Mouse (Mus musculus) lung, embryonic 14.5 days (tissue): Measurements from ENCODE around the gene Ap1g2. TPM values are rescaled to one million over a fixed set of nuclear protein-coding genes. Genes with fewer than 3 reads are reported as not detected.

ENCODE experiments used
- ATAC-seq: fragments of 200-750 bp; cut with Nextera tagmentation; 2 replicates; pipeline ENCODE4 v1.8.0; 2017; ENCODE audit warnings: mild to moderate bottlenecking, moderate TSS enrichment, moderate library complexity; ENCODE audit not compliant: insufficient read depth
- DNase-seq: peaks from one replicate; pipeline ENCODE4 v3.0.0-alpha.2; 2015
- H3K27ac ChIP-seq: fragments of 300-500 bp; sonication (generic); 2 replicates; pipeline ENCODE4 v1.5.1; 2014; ENCODE audit warnings: low read depth, mild to moderate bottlenecking, moderate library complexity
- H3K27me3 ChIP-seq: fragments of 300-500 bp; sonication (generic); 2 replicates; pipeline ENCODE4 v1.6.1; 2014; ENCODE audit warnings: low read length, control low read depth; ENCODE audit not compliant: insufficient read depth
- H3K36me3 ChIP-seq: fragments of 300-500 bp; sonication (generic); 2 replicates; pipeline ENCODE4 v1.6.1; 2014; ENCODE audit warnings: control low read depth; ENCODE audit not compliant: insufficient read depth
- H3K4me1 ChIP-seq: fragments of 300-500 bp; sonication (generic); 2 replicates; pipeline ENCODE4 v1.6.1; 2014; ENCODE audit warnings: antibody characterized with exemption, control low read depth; ENCODE audit not compliant: insufficient read depth
- H3K4me2 ChIP-seq: fragments of 300-500 bp; sonication (generic); 2 replicates; pipeline ENCODE4 v1.6.1; 2014; ENCODE audit warnings: mild to moderate bottlenecking
- H3K4me3 ChIP-seq: fragments of 300-500 bp; sonication (generic); 2 replicates; pipeline ENCODE4 v1.5.1; 2014; ENCODE audit warnings: low read depth, low read length
- H3K9ac ChIP-seq: fragments of 300-500 bp; sonication (generic); 2 replicates; pipeline ENCODE4 v1.6.1; 2014
- H3K9me3 ChIP-seq: fragments of 300-500 bp; sonication (generic); 2 replicates; pipeline ENCODE4 v1.6.1; 2016; ENCODE audit warnings: low read depth, low read length, control low read depth
- CTCF ChIP-seq: IDR thresholded peaks from 2 replicates; pipeline ENCODE4 v1.5.1; 2016; ENCODE audit warnings: antibody characterized with exemption, low read depth
- WGBS: fragments of 180-500 bp; shearing (Covaris S2); extraction: QIAGEN DNeasy Blood & Tissue Kit; methylation state at CpG from one replicate; pipeline ENCODE4 v1.1.7; 2014; 5-methylcytosine and 5-hydroxymethylcytosine counted together
- polyA plus RNA-seq: library from polyadenylated mRNA; unstranded; fragments of >200 nt; fragmentation: Nextera tagmentation; extraction: Ambion mirVana; gene quantifications from 2 replicates; pipeline ENCODE4 v1.2.1, GENCODE M21; 2014

Ap1g2 gene
- polyA plus RNA-seq, 1 experiment from 2014 or later: 16.3 TPM

DNA sequence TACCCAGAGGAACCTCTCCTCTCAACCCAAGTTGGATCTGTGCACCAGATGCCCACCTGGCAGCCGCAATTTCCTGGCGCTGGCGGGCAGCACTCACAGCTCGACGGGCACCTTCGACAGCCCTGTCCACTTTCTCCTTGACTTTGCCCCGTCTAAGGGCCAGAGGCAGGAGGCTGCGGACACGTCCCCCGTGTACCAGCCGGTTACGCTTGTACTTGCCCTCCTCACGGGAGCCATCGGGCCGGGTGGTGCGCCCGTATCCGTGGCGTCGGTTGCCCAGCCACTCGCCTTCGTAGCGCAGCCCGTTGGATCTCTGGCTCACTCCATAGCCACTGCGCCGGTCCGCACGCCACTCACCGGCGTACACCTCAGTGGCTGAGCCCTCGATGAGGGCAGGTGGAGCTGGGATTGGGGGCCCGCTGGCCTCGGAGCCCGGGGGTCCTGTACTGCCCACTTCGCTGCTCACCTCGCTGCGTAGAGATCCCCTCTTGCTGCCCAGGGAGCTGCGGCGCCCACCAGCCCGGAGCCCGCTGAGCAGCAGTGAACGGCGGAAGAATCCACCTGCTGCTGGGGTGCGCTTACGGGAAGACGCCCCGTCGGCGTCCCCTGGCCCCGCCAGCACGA lies 7.1 kb upstream of the Ap1g2 start:
- Histone ChIP-seq H3K36me3 (no peaks in the 10 kb centered on the region), H3K9me3 (no peaks in the 10 kb centered on the region), H3K4me3 (no peak overlapping the region), H3K9ac (no peak overlapping the region), H3K4me2 (peak overlapping the region; percentile 10; the same call in 1 of the 2 replicates), H3K27me3 (peaks cover 71% of the 10 kb centered on the region), H3K4me1 (peaks cover 5% of the 10 kb centered on the region; the same call in 1 of the 2 replicates), H3K27ac (no peak overlapping the region)
- ATAC-seq: no peak
- DNase-seq: no peak
- 57% methylated on average over 51 of the region's 51 CpGs for WGBS
- no peak for TF ChIP-seq CTCF

DNA sequence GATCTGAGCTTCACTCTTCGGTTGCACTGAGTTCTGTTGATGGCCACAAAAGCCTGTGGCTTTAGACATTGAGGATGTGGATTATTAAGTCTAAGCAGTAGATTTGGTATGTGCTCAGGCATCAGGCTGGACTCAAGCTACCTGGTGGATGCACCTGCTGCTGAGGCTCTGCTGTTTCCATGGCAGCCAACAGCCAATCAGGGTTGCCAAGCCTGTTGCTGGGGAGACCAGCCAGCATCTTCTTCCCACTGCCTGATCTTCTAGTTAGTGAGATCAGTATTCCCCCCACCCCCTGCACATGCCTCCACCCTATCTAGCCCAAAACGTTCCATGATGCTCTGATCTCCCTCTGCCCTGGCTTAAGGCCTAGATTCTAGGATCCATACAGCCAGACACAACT lies 5.3 kb upstream of the Ap1g2 start:
- H3K27me3 ChIP-seq: peaks cover 59% of the 10 kb centered on the region

DNA sequence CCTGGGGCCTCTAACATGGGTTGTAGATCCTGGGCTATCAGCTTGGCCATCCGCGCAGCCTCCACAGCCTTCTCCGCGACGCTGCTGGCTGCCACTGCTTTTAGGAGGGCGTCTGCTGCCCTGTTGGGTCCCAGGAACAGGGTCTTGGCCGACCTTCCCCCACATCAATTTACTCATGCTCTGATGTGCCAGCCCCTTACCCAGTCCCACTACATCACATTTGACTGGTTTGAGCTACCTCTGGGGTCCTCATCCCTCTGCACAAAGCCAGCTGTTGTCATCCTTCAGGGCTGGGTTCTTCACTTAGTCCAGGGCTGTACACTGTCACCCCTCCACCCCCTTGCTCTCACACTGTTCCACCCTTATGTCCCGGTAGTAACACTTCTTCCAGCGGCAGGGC lies 3.7 kb upstream of the Ap1g2 start:
- no peak overlapping the region for H3K27ac ChIP-seq
- H3K9me3 ChIP-seq: no peaks in the 10 kb centered on the region
- no peak overlapping the region for H3K9ac ChIP-seq
- DNase-seq (no peak), ATAC-seq (no peak)
- WGBS: 23% methylated on average over 9 of the region's 9 CpGs
- no peak overlapping the region for H3K4me3 ChIP-seq
- no peaks in the 10 kb centered on the region for H3K36me3 ChIP-seq
- peaks cover 44% of the 10 kb centered on the region for H3K27me3 ChIP-seq
- no peak overlapping the region for H3K4me2 ChIP-seq
- no peak for TF ChIP-seq CTCF
- H3K4me1 ChIP-seq: peaks cover 5% of the 10 kb centered on the region; the same call in 1 of the 2 replicates

More for the DNA sequence above, 5.3 kb upstream of the Ap1g2 start:
- no peak for DNase-seq
- peaks cover 5% of the 10 kb centered on the region; the same call in 1 of the 2 replicates for H3K4me1 ChIP-seq
- no peak for TF ChIP-seq CTCF
- H3K4me2 ChIP-seq: no peak overlapping the region
- WGBS: 70% methylated on average over 2 of the region's 2 CpGs
- no peak for ATAC-seq
- no peak overlapping the region for H3K4me3 ChIP-seq
- H3K9ac ChIP-seq: no peak overlapping the region
- H3K36me3 ChIP-seq: no peaks in the 10 kb centered on the region
- no peak overlapping the region for H3K27ac ChIP-seq
- H3K9me3 ChIP-seq: no peaks in the 10 kb centered on the region

DNA sequence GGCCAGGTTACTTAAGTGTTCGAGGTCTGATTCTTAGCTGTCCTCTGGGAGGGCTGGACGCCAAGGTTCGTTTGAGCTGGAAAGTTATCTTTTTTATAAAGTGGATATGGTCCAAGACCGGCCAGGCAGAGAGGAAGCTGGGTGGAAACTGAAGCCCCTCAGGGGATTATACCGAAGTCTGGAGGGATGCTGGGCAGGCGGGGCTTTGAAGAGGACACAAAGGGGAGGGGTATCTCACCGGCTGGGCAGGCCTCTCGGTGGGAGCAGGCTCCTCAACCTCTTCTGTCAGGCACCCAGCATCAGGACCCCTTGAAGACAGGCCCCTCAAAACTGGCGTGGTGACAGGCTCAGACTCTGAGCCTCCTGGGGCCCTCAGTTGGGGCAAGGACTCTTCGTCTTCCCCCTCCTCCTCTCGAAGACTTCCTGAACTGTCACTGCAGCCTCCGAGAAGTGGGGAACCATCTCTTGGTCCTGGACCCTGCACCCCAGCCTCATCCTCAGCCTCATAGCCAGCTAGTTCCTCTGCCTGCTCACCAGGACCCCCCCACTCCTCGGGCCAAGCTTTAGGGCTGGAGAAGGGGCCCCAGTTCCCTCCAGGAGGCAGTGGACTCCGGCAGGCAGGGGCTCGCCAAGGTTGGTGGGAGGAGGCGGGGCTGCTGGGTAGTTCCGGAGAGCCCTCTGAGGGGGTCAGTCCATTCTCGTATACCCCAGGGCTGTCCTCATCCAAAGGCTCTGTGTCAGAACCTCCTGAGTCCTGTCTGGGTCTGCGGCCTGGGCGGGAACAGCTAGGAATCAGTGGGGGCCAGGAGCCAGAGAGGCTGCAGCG lies 2.9 kb upstream of the Ap1g2 start:
- no peak overlapping the region for H3K27ac ChIP-seq
- H3K27me3 ChIP-seq: peaks cover 36% of the 10 kb centered on the region
- no peak for TF ChIP-seq CTCF
- DNase-seq (no peak), ATAC-seq (no peak)
- H3K4me2 ChIP-seq: no peak overlapping the region
- H3K4me3 ChIP-seq: no peak overlapping the region
- no peaks in the 10 kb centered on the region for H3K36me3 ChIP-seq
- WGBS: 16% methylated on average over 21 of the region's 21 CpGs
- peaks cover 5% of the 10 kb centered on the region; the same call in 1 of the 2 replicates for H3K4me1 ChIP-seq
- no peaks in the 10 kb centered on the region for H3K9me3 ChIP-seq
- H3K9ac ChIP-seq: no peak overlapping the region

DNA sequence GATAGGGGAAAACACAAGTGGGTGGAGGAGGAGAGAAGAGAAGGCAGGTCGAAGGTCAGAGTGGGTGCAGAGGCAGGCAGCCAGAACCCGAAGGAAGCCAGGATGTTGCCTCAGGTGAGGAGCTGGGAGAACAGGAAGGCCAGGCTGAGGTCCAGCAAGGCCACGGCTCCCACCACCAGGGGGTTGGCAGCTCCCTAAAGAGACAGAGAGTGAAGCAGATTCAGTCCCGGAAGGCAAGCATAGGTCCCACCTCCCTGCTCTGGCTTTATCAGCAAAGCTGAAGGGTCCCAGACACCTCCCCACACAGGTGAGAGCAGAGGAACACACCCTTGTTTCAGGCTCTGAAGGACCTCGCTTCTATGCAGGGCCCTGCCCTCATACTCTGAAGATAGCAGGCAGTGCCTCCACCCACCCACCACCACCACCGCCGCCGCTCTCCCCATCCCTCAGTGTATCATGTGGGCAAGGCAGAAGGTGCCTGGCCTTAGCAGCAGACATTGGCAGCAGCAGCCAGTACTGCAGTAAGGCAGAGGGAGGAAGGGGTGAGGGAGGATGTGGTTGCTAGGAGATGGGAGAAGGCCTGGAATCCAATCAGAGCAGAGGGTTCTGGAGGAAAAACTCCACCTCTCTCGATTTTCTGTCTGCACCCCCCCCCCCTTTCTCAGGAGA lies 1.9 kb upstream of the Ap1g2 start:
- peaks cover 26% of the 10 kb centered on the region for H3K27me3 ChIP-seq
- no peaks in the 10 kb centered on the region for H3K36me3 ChIP-seq
- WGBS: 35% methylated on average over 9 of the region's 9 CpGs
- no peak for ATAC-seq
- peaks cover 5% of the 10 kb centered on the region; the same call in 1 of the 2 replicates for H3K4me1 ChIP-seq
- no peak overlapping the region for H3K9ac ChIP-seq
- no peak overlapping the region for H3K27ac ChIP-seq
- no peak for DNase-seq
- no peak overlapping the region for H3K4me2 ChIP-seq
- no peak overlapping the region for H3K4me3 ChIP-seq
- H3K9me3 ChIP-seq: no peaks in the 10 kb centered on the region
- TF ChIP-seq CTCF: no peak

DNA sequence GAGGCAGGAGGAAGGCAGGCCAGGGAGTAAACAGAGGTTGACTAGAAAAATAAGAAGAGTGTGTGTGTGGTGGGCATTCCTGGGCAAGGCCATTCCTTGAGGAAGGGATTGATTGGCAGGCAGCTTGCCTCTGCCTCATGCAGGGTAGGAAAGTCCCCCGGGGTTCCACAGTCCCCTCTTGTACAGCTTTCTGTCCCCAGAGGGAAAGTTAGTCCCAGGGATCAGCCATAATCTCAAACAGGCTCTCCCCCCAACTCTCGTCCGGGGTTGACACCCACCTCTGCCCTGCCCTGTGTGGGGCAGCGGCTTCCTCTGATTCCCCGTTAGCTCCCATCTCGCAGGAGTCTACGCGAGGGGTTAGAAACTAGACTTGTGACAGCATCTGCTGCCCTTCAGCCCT lies 597 bp upstream of the Ap1g2 start:
- no peak overlapping the region for H3K4me3 ChIP-seq
- no peaks in the 10 kb centered on the region for H3K9me3 ChIP-seq
- H3K9ac ChIP-seq: no peak overlapping the region
- 77% methylated on average over 8 of the region's 8 CpGs for WGBS
- no peak overlapping the region for H3K27ac ChIP-seq
- peaks cover 5% of the 10 kb centered on the region; the same call in 1 of the 2 replicates for H3K4me1 ChIP-seq
- peak overlapping the region; percentile 79; the same call in 1 of the 2 replicates for H3K4me2 ChIP-seq
- H3K27me3 ChIP-seq: peaks cover 19% of the 10 kb centered on the region
- DNase-seq (no peak), ATAC-seq (no peak)
- no peaks in the 10 kb centered on the region; the same call in 1 of the 2 replicates for H3K36me3 ChIP-seq
- TF ChIP-seq CTCF: no peak
